Mouse (Mus musculus) T-cell, adult 2 months (primary cell): ENCODE data around the gene Fpr3.
"Not testable (repeated sequence)": the region's sequence is repeated elsewhere in the genome, so short reads cannot be mapped to it uniquely, and the experiment has no call there.

ENCODE experiments used
- DNase-seq: peaks from one replicate; pipeline ENCODE4 v3.0.0; 2022; ENCODE audit warnings: low spot score

The Fpr3 gene

DNA sequence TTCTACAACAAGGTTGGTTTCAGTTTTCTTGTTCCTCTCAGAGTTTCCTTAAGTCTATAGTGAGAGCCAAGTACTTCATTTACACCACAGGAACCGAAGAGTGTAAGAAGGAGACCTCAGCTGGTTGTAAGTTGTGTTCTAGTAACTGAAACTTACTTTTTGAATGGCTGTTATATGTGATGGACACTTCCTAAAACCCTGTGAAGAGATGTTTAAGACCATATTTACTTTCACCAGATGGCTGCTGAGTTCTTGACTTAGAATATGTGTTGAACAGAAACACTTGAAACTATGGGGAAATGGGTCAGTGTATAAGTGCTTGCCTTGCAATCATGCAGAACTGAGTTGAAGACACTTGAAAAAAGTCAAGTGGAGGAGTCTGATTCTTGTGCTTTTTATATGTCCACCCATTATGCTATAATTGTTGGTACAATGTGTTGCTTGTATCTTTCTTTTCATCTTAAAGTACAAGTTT lies at the start of gene Fpr3, which contains the start of gene Fpr2:
TSS of gene Fpr3 (plus strand) at position 79 of the 475 bp plus-strand sequence.
TSS of gene Fpr2 (plus strand) at position 51 of the 475 bp plus-strand sequence.
- DNase-seq: no peak

DNA sequence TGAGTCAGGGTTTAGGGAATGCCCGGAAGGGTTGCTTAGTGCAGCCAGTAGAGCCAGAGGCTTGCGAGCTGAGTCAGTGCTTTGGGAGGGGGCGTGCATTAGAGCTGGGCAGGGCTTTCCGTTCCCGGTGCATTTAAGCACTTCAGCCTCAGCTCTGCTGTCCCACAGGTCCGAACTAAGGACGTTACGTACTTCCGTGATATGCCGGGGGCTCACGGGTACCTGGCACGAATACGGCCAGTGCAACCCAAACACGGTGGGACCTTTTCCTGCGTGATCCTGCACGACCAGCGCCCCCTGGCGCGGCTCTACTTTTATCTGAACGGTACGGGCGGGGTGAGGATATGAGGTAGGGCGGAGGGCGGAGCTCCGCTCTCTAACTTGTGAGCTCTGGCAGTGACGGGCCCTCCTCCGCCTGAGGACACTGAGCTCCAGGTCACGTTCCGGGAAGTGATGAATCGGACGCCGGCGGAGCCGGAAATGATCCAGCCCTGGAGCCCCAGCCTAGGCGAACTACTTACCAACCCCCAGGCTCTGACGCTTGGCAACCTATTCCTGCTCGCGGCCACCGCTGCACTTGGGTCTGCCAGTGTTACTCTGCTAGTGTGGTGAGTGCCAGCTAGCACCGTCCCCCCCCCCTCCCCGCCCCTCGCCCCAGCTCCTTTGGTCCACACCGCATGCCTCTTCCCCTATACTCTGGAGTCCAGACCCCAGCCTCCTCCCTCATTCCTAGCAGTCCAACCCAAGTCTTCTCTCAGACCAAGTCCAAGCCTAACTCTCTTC lies 49.5 kb upstream of the Fpr3 start:
- peak; percentile 93 for DNase-seq

DNA sequence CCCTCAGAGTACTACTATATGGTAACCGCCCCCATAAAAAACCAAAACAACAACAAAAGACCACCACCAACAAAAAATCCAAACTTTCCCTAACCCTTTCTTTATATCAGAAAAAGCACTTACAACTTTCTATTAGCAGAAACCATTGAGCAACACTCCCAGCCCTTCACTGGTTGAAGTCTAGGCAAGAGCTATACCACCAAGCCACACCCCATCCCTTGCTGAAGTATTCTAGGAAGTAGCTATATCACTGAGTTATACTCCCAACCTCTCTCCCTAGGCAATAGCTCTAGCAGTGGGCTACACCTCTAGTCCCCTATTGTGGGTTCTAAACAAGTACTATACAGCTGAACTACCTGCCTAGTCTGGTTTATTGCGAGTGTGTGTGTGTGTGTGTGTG lies 48.4 kb upstream of the Fpr3 start:
- no peak for DNase-seq

DNA sequence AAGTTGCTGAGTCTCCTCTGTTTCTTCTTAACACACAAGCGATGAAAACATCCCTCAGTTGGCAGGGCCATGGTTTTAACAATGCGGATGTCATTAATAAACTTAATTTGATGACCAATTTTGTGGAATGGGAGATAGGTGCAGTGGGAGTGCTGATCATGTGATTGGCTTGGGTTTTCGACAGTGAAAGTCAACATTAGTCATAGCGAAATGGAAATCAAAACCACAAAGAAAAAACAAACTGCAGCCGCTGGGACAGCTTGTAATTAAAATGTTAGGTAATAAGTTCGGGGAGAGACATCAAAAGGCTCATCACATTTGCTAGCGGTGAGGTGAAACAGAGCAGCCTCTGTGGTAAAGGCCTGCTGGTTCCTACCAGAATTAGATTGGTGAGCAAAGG lies 46.9 kb upstream of the Fpr3 start:
- no peak for DNase-seq

DNA sequence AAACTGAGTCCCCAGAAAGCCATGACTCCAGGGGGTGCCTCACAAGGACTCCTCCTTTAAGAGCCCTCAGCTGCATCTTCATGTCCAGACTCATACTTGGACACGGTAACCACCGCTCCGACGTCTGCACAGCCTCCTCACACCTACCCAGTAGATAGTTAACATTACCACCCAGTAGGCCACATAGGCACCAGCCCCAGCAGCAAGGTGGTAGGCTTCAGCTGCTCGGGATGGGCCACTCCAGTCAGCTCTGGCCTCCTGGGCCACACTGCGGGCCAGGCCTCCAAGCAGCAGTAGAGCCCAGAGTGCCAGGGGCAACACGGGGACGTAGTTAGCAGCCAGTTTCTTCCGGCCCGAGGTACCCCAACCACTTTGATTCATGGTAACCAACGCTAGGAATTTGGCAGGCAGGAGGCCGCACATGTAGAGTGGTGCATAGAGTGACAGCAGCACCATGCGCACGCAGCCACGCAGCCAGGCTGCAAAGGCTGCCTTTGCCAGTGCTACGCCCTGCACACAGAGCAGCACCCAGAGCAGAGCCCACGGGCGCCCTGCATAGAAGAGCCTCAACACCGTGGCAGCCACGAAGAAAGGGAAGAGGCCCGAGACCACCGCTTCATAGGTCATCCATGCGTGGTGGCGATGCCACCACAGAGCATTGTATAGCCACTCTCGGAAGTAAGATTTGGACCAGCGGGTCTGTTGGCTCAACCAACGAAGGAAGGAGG lies 44.0 kb upstream of the Fpr3 start:
- no peak for DNase-seq

DNA sequence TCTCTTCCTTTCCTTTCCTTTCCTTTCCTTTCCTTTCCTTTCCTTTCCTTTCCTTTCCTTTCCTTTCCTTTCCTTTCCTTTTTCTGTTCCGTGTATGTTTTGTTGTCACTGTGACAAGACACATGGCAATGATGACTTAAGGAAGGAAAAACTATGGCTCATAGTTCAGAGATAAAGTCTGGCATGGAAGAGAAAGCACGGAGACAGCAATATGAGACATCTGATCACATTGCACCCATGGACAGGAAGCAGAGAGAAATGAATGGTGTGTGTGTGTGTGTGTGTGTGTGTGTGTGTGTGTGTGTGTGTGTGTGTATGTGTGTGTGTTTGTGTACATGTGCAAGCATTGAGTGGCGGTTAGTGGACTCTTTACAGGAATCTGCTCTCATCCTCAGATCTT lies 43.0 kb upstream of the Fpr3 start:
- not testable (repeated sequence) for DNase-seq

DNA sequence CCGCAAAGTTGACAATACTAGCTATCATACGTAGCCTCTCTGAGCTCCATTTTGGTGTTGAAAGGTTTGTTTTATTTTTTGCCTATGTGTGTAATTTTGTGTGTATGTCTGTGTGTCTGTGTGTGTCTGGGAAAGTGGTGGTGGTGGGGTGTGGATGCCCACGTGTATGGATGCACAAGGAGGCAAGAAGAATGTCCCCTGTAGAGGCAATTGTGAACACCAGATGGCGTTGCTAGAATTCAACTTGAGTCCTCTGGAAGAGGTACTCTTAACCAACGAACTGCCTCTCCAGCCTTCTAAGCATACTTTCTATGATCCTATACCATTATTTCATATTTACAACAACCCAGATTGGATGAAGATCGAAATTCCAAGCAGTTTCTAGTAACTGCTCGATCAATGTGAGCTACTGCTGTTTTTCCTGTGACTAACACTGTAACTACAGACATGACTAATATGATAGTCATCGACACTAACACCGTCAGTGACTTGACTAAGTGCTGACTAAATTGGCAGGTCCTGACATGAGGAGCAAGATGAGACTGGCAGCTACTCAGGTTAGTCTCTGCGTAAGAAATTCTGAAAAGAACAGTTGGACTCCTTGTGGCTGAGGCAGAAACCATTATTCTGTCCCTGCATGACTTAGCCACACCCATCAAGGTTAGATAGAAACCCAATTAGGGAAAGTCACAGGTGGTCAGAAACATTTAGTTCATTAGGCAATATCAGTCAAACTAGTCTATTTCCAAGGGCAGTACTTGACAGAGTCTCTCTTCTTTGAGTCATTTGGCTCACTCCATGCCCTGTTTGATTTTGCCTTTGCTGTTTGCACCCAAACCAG lies 42.2 kb upstream of the Fpr3 start:
- no peak for DNase-seq

DNA sequence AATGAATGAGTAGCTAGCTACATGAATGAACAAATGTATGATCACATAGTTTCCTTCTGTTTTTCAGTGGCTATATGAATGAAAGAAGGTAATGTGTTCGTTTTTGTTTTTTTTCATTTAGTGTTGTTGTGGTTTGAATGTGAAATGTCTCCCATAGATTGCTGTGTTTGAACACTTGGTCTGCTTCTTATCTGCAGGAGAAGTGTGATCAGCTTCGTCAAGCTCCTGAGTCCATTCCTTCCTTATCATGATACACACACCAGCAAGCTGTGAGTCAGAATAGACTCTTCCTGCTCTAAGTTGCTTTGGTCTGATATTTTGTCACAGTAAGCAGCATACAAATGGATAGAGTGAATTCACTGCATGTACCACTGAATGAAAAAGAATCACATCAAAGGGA lies 38.7 kb upstream of the Fpr3 start:
- DNase-seq: no peak

DNA sequence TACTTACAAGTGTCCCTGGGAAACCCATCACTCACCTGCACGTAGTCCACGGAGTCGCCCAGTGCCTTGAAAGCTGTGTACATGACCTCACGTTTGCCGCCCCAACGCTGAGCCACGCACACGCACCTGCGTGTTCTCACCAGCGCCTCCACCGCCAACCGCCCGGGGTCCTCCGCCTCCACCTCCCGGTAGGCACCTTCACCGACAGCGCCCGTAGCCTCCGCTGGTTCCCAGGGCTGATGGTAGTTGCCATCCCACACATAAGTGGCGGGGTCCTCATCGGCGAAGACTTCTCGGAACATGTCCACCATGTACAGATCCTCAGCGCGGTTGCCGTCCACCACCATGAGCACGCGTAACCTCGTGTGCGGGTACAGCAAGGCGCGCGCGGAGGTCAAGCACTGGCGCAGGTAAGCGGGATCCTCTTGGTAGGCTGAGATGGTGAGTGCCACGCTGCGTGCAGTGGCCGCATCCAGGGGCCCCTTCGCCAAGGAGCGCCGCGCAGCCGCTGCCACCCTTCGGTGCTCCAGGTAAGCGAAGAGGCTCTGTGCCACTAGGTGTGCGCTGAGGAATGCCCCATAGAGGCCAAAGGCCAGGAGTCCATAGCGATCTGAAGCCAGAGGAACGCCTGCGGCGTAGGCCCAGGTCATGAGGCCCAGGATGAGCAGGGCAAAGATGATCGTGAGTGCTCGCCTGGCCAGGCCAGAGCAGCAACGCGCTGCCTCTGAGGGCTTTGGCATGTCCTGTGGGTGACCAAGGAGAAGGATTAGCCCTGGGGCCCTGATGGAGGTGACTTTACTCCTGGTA lies 37.5 kb upstream of the Fpr3 start:
- no peak for DNase-seq

DNA sequence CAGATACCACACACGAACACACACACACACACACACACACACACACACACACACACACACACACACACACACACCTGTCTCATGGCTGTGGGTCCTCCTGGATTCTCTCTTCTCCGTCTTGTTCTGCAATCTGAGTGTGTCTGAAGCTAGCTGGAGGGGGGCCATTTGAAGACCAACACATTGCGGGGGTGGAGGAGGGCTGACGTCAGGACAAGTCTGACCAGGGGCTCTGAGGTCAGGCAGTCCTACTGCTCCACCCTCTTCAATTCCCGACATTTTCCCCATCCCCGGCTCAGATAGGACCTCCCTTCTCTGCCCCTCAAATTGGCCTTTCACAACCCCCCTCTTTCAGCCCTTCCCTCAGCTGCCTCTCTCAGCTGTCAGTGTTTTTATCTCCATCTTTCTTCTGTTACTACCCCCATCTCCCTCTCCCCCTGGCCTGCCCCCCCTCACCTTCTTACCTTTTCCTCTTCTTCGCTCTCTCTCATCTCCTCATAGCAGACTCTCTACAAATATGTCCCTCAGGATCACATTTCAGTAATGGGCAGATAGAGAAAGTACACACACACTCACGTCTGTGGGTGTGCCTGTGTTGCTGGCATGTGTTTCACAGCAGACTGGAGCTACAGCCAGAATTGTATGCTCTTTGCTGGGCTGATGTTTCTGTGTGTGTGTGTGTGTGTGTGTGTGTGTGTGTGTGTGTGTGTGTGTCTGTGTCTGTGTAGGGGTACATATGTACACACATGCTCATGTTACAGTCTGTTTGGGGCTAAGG lies 32.4 kb upstream of the Fpr3 start, which contains the start of gene Has1:
TSS of gene Has1 (minus strand) at position 142 of the 775 bp plus-strand sequence.
- DNase-seq: no peak

DNA sequence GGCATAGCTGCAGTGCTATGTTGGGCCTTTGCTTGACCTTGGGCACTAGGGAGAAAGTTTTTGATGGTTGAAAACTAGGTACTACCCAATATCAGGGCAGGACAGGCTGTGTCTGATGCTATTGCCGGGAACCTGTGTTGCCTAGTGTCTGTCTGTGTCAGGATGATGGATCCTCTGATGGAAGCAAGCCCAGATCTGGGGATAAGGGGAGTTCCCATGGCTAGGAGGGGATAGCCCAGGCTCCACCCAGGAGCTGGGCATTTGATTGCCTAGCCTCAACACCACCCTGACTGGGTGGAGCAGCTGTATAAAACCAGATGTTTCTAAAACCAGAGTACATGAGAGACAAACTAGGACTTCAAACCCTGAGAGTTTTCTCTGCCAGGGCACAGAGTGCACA lies 31.0 kb upstream of the Fpr3 start:
- DNase-seq: no peak

DNA sequence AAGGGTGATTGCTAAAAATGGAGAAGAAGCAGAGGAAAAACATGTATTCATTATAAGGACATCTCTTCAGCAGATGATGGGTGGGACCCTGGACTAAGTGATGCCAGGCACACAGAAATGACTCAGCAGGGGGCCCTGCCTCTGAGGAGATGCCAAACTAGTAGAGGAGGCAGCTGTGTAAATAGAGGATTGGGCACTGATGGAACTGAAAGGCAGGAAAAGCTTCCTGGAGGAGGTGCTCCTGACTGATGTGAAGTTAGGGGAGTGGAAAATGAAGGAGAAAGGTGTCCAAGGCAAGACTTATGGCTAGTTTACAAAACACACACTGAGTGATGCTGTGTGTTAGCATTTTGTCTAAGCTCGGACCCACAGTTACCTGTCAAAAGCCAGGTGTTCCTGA lies 30.2 kb upstream of the Fpr3 start:
- no peak for DNase-seq

DNA sequence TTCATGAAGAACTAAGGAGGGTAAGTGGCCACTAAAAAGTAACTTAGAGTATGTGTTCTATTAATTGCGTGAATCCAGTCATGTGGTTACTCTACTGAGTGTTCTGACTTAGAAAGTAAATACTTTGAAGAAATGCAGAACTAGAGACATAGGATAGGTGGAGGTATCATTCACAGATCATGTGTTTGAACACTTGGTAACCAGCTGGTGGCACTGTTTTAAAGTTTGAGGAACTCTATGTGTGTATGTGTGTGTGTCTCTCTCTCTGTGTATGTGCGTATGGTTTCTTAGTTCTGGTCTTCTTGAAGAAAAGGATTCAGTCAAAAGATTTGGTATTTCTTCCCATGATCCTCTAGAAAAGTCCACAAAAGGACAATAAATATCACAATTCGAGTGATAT lies 27.5 kb upstream of the Fpr3 start:
- DNase-seq: no peak

DNA sequence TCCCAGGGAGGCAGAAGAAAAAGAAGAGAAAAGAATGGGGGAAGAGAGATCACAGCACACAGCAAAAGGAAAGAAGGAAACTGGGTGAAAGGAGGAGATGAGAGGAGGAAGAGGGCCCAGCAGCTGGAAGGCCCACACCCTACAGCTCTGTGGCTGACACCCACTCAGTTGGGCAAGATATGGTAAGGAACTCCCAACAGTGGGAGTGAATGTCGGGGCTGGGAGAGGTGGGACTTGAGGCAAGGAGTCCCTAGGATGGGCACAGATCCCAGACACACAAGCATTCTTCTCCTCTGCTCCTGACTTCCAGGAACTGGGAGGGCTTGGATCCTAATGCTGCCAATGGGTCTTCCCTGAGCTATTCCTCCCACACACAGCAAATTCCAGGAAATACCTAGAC lies 25.3 kb upstream of the Fpr3 start:
- DNase-seq: no peak

DNA sequence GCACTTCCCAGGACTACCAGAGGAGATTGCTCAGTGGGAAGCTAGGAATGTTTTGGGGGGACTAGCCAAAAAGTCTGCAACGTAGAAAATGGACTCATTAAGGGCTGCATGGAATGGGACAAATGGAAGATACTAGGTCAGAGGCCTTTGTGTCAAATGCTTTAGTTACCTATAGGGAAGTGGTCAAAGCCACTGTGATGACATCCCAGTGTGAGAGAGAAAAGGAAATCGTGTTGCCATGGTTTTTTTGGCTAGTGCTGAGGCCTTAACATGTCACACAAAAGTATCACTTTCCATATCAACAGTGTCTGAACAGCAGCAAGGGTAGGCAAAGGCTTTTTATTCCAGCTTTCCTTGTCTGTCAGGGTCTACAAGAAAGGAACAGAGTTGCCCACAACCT lies 22.5 kb upstream of the Fpr3 start:
- DNase-seq: no peak

DNA sequence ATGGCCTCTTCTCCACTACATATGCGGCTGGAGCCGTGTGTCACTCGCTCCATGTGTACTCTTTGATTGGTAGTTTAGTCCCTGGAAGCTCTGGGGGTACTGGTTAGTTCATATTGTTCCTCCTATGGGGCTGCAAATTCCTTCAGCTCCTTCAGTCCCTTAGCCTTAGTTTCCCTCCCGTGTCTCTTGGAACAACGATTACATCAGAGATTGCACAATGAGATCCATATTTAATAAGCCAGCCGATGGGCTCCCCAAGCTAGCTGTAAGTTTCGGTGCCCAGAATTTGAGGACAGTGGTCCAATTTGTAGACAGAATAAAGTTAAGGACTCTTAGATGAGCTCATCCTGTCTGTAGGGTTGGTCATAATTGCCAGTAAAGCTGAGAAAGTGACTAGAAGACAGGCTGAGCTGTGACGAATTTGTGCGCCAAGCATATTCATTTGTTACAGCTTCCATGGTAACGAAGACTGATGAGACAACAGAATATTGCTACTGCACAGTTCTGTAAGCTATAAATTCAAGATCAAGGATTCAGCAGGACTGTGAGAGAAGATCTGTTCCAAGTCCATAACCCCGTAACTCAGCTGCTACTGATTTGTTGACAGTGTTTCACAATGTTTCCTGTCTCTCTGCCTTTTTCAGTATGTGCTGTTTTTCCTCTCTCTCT lies 20.7 kb upstream of the Fpr3 start:
- no peak for DNase-seq

DNA sequence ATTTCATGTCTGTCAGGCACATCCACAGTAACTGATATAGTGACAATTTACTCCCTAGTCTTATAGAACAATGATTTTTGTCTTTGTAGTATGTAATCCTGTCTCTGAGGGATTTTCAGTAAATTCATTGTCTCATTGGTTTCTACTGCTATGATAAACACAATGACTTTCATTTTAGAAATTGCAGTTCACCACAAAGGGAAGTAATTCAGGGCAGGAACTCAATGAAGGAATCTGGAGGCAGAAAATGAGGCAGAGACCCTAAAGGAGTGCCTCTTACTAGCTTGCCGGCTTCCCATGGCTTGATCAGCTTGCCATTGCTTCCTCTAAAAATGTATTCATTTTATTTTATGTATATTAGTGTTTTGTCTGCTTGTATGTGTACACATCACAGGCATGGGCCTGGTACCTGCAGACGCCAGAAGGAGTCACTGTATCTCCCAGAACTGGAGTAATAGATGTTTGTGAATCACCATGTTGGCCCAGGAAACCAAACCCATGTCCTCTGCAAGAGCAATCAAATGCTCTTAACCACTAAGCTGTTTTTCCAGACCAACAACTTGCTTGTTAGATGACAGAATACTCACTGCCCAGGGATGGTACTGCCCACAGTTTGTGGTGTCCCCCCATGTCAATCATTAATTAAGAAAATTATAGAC lies 16.6 kb upstream of the Fpr3 start:
- no peak for DNase-seq

DNA sequence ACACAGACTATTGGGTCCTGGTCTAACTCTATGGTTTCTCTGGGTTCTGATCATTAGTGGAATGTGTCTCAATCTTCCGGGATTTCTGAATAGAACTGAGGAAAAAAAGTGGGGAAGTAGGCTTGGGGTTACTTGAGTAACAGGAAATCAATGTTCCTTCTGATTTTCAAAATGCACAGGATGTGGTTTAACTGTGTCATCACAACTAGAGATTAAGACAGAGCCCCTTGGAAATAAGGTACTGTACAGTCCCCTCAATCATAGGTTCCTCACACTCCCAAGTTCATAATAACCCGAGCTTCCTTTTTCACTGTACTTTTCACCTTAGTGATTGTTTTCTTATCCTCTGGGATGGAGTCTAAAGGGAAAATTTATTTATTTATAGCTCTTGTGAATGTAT lies 16.0 kb upstream of the Fpr3 start:
- DNase-seq: no peak

DNA sequence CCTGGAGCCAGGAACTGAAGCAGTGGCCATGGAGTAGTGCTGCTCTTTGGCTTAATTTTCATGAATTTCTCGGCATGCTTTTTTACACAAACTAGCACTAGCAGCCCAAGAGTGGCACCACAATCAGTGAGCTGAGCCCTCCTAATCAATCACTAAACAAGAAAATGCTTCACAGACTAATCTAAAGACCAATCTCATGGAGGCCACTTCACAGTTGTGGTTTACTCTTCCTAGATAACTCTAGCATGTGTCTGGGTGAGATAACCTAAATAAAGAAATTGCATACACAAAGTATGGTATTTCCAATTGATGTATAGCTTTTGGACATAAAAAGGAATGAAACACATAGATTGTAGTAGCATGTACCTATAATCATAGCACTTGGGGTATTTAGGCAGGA lies 8.3 kb upstream of the Fpr3 start:
- no peak for DNase-seq

DNA sequence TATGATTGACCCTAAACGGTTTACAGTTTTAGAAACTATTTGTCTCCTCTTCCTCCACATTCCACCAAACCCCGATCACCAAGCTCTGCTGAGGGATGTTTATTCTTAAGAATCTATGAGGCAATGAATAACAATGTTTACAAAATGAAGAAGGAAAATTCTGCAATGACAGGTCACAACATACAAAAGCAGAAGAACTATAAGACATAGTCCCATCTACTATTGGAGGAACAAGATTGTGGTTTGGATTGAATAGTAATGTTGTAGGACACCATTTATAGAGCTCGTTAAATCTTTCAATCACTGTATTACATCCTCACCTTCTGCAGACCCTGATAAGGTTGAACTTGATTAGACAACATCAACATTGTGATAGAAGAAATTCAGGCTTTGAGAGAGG lies 5.0 kb upstream of the Fpr3 start:
- DNase-seq: no peak
